Mouse (Mus musculus) CH12.LX (cell line): ENCODE measurements around the gene Kpna7. TPM values are rescaled to one million over a fixed set of nuclear protein-coding genes. Genes with fewer than 3 reads are reported as not detected.

Experiments used
- DNase-seq: peaks from one replicate; pipeline ENCODE4 v3.0.0-alpha.2; 2013; ENCODE audit errors: extremely low read depth
- H3K27ac ChIP-seq: 2 replicates; pipeline ENCODE4 v1.5.1; 2012; ENCODE audit warnings: low read depth, mild to moderate bottlenecking, control low read depth, moderate library complexity; ENCODE audit not compliant: insufficient read depth
- H3K27me3 ChIP-seq: replicated peaks from 2 replicates; pipeline ENCODE3; 2012; ENCODE audit warnings: inconsistent platforms
- H3K36me3 ChIP-seq, 2 experiments: replicated peaks in 1 of 2; 2 replicates each; pipeline versions ENCODE3 to v1.6.1; 2012; ENCODE audit warnings: inconsistent platforms in 1 of 2, low read length in 1 of 2, mild to moderate bottlenecking in 1 of 2, mixed read lengths in 1 of 2, moderate library complexity in 1 of 2; ENCODE audit not compliant: control insufficient read depth in 1 of 2, insufficient read depth in 1 of 2
- H3K4me1 ChIP-seq, 2 experiments: 2 replicates each; pipeline ENCODE4 v1.6.1; 2012; ENCODE audit warnings: inconsistent platforms in 1 of 2, moderate library complexity in 1 of 2; ENCODE audit not compliant: insufficient read depth in 2 of 2, control insufficient read depth in 1 of 2
- H3K4me2 ChIP-seq: 2 replicates; pipeline ENCODE4 v1.6.1; 2012; ENCODE audit warnings: low read depth, mild to moderate bottlenecking, control low read depth; ENCODE audit not compliant: poor library complexity, insufficient read depth, severe bottlenecking
- H3K4me3 ChIP-seq, 3 experiments: fragments of 150-350 bp in 1 of 3; sonication (generic) in 1 of 3; replicated peaks in 1 of 3; 2 replicates each; pipeline versions ENCODE3 to v1.5.1; 2011 to 2012; ENCODE audit warnings: low read depth in 2 of 3, low read length in 2 of 3, mild to moderate bottlenecking in 2 of 3, moderate library complexity in 2 of 3, control low read depth in 1 of 3, improper control_type of control experiment in 1 of 3, inconsistent platforms in 1 of 3, mixed read lengths in 1 of 3; ENCODE audit not compliant: poor library complexity in 1 of 3
- H3K79me2 ChIP-seq: replicated peaks from 2 replicates; pipeline ENCODE4 v1.6.1; 2012; ENCODE audit warnings: mild to moderate bottlenecking, moderate library complexity; ENCODE audit not compliant: control insufficient read depth, poor library complexity, insufficient read depth, severe bottlenecking; ENCODE audit errors: extremely low read depth
- H3K9ac ChIP-seq: 2 replicates; pipeline ENCODE4 v1.6.1; 2012; ENCODE audit warnings: low read depth, mild to moderate bottlenecking, control low read depth, moderate library complexity; ENCODE audit not compliant: insufficient read depth
- H3K9me3 ChIP-seq: replicated peaks from 2 replicates; pipeline ENCODE3; 2012; ENCODE audit warnings: low read length, inconsistent platforms, mixed read lengths
- BHLHE40 ChIP-seq: IDR thresholded peaks from 2 replicates; pipeline ENCODE4 v1.6.1; 2011; ENCODE audit warnings: mild to moderate bottlenecking, low read depth, low read length, improper control_type of control experiment
- CTCF ChIP-seq, 2 experiments: IDR thresholded peaks in 1 of 2; conservative IDR thresholded peaks in 1 of 2; 2 replicates each; pipeline ENCODE4 v1.5.1; 2011 to 2012; ENCODE audit warnings: low read depth in 2 of 2, low read length in 2 of 2, improper control_type of control experiment in 1 of 2, inconsistent platforms in 1 of 2, mild to moderate bottlenecking in 1 of 2, moderate library complexity in 1 of 2
- ELF1 ChIP-seq: IDR thresholded peaks from 2 replicates; pipeline ENCODE4 v1.6.1; 2014; ENCODE audit warnings: low read depth, mild to moderate bottlenecking, inconsistent platforms, low read length, improper control_type of control experiment
- GABPA ChIP-seq: IDR thresholded peaks from 2 replicates; pipeline ENCODE4 v1.6.1; 2012; ENCODE audit warnings: low read depth, low read length, improper control_type of control experiment, inconsistent platforms; ENCODE audit not compliant: insufficient replicate concordance
- JUN ChIP-seq: IDR thresholded peaks from 2 replicates; pipeline ENCODE4 v1.6.1; 2011; ENCODE audit warnings: low read depth, mild to moderate bottlenecking, low read length, improper control_type of control experiment, moderate library complexity; ENCODE audit not compliant: insufficient read depth
- JUND ChIP-seq: conservative IDR thresholded peaks from 2 replicates; pipeline ENCODE4 v1.6.1; 2011; ENCODE audit warnings: low read depth, low read length, improper control_type of control experiment
- KAT2A ChIP-seq: IDR thresholded peaks from 2 replicates; pipeline ENCODE4 v1.6.1; 2012; ENCODE audit warnings: low read length, improper control_type of control experiment, inconsistent platforms; ENCODE audit not compliant: insufficient replicate concordance
- MEF2A ChIP-seq: IDR thresholded peaks from 2 replicates; pipeline ENCODE4 v1.6.1; 2014; ENCODE audit warnings: low read depth, mild to moderate bottlenecking, inconsistent platforms, low read length, improper control_type of control experiment, borderline replicate concordance
- NELFE ChIP-seq: IDR thresholded peaks from 2 replicates; pipeline ENCODE4 v1.6.1; 2011; ENCODE audit warnings: low read depth, low read length, improper control_type of control experiment
- PAX5 ChIP-seq: IDR thresholded peaks from 2 replicates; pipeline ENCODE4 v1.6.1; 2012; ENCODE audit warnings: low read length, inconsistent platforms, mixed read lengths
- POLR2A ChIP-seq: IDR thresholded peaks from 2 replicates; pipeline ENCODE4 v1.6.1; 2011; ENCODE audit warnings: low read depth, mild to moderate bottlenecking, improper control_type of control experiment, low read length
- TCF12 ChIP-seq: IDR thresholded peaks from 2 replicates; pipeline ENCODE4 v1.6.1; 2014; ENCODE audit warnings: low read depth, mild to moderate bottlenecking, inconsistent platforms, low read length, improper control_type of control experiment
- USF1 ChIP-seq: IDR thresholded peaks from 2 replicates; pipeline ENCODE4 v1.6.1; 2014; ENCODE audit warnings: low read depth, mild to moderate bottlenecking, inconsistent platforms, low read length, improper control_type of control experiment
- USF2 ChIP-seq: conservative IDR thresholded peaks from 2 replicates; pipeline ENCODE4 v1.6.1; 2011; ENCODE audit warnings: low read depth, low read length, improper control_type of control experiment
- ZMIZ1 ChIP-seq: IDR thresholded peaks from 2 replicates; pipeline ENCODE4 v1.6.1; 2012; ENCODE audit warnings: low read depth, mild to moderate bottlenecking, inconsistent platforms, low read length, improper control_type of control experiment
- dilution Hi-C: fragments of 300-500 bp; cut with MboI; formaldehyde crosslinking; loops from 2 replicates; pipeline ENCODE4 v1.14.3; 2020; ENCODE audit warnings: low sequenced_read_pairs; ENCODE audit not compliant: extremely low pct_unique_long_range_greater_than_20kb, extremely low pct_ligation_motif_present
- in situ Hi-C: fragments of 300-500 bp; cut with MboI; formaldehyde crosslinking; loops from 3 replicates; pipeline ENCODE4 v1.14.3; 2019; ENCODE audit warnings: low sequenced_read_pairs, low pct_ligation_motif_present, low pct_unique_long_range_greater_than_20kb, mixed read lengths
- polyA plus RNA-seq: library from polyadenylated mRNA; unstranded; fragments of >175 nt; gene quantifications from 2 replicates; pipeline ENCODE4 v1.2.1, GENCODE M21; 2012; ENCODE audit warnings: low read depth; ENCODE audit not compliant: insufficient read length
- total RNA-seq, 2 experiments: library from RNA; depleted of rRNA; stranded (reverse); fragments of 300-350 nt in 1 of 2; fragments of >200 nt in 1 of 2; gene quantifications; 2 replicates each; pipeline ENCODE4 v1.2.3; 2012 to 2014

The Kpna7 gene
- total and polyA plus RNA-seq, 3 experiments: 0.26 TPM; not detected in 2

DNA sequence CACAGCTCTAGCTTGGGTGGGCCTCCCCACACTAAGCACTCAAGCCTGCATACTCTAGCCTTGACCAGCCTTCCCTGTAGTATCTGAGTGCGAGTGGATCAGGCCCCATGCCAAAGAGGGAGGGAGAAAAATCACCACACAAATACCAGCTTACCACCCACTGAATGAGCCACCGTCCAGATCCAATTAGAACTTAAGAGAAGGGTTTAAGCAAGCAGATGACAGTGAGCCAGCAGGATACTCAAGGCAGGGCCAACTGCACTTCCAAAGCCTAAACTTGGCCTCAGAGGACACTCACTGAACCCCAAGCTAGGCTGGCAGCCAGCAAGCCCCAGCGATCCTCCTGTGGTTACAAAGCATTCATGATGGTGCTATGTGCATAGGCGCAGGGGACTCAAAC is 137.8 kb downstream of the Kpna7 start:
- Histone ChIP-seq H3K9ac (no peak overlapping the region), H3K4me1 (no peaks in the 10 kb centered on the region), H3K27me3 (no peaks in the 10 kb centered on the region), H3K9me3 (no peaks in the 10 kb centered on the region), H3K36me3 (peaks cover 0 to 5% of the 10 kb centered on the region in 2 experiments), H3K4me2 (no peak overlapping the region), H3K27ac (no peak overlapping the region), H3K79me2 (no peaks in the 10 kb centered on the region; the same call in 1 of the 2 replicates), H3K4me3 (no peak overlapping the region)
- dilution Hi-C loops (no loop called here), in situ Hi-C loops (no loop called here)
- no peak for DNase-seq
- TF ChIP-seq JUN: no peak
- no peak for TF ChIP-seq CTCF (conservative IDR thresholded peaks at IDR 0.05 in 1 of 2, IDR thresholded peaks at IDR 0.05 in 1 of 2; ENCODE audit: low read depth in 2 of 2, low read length in 2 of 2)
- TF ChIP-seq ZMIZ1: no peak
- TF ChIP-seq BHLHE40: no peak

- H3K9ac ChIP-seq: no peak overlapping the region
- H3K36me3 ChIP-seq: peaks cover 0 to 1% of the 10 kb centered on the region in 2 experiments
- dilution Hi-C loops (no loop called here), in situ Hi-C loops (no loop called here)
- H3K4me2 ChIP-seq: no peak overlapping the region
- H3K4me1 ChIP-seq: no peaks in the 10 kb centered on the region
- no peaks in the 10 kb centered on the region for H3K9me3 ChIP-seq
- H3K27me3 ChIP-seq: no peaks in the 10 kb centered on the region
- H3K4me3 ChIP-seq: no peak overlapping the region
- TF ChIP-seq NELFE (no peak), BHLHE40 (no peak), TCF12 (no peak), USF1 (no peak), PAX5 (no peak), POLR2A (no peak), GABPA (no peak)
- DNase-seq: no peak
- no peaks in the 10 kb centered on the region; the same call in 1 of the 2 replicates for H3K79me2 ChIP-seq
- H3K27ac ChIP-seq: no peak overlapping the region
Measured at GRCm38 (mm10) chr5:144944932-144945331, 138.9 kb downstream of the Kpna7 start.

DNA sequence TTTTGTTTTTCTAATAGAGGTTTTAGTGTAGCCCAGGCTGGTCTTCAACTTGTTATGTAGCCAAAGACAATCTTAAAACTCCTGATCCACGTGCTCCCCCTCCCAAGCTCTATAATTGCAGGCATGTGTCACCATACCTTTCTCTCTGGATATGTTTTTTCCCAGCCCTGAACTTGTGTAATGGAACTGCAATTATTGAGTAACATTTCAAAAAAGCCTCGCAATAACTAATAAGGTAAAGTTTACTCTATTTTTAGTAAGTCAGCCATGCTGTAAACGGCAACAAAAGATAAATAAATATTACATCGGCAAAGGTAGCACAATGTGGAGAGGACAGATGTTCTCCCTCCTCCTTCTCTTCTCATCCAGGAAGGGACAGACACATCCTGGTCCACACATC is 139.5 kb downstream of the Kpna7 start:
- H3K4me1 ChIP-seq: no peaks in the 10 kb centered on the region
- H3K36me3 ChIP-seq: peaks cover 0 to 1% of the 10 kb centered on the region in 2 experiments
- no peak overlapping the region for H3K27ac ChIP-seq
- in situ Hi-C loops: no loop called here
- no peaks in the 10 kb centered on the region for H3K27me3 ChIP-seq
- dilution Hi-C loops: no loop called here
- H3K79me2 ChIP-seq: no peaks in the 10 kb centered on the region
- H3K4me3 ChIP-seq: no peak overlapping the region
- no peaks in the 10 kb centered on the region for H3K9me3 ChIP-seq
- no peak for DNase-seq
- TF ChIP-seq MEF2A (no peak), JUND (no peak), TCF12 (no peak), GABPA (no peak), ELF1 (no peak), NELFE (no peak), JUN (no peak), USF2 (no peak), KAT2A (no peak)
- no peak overlapping the region for H3K9ac ChIP-seq
- H3K4me2 ChIP-seq: no peak overlapping the region
